Mouse (Mus musculus) midbrain, embryonic 11.5 days (tissue): Measurements from ENCODE around the gene Cpxm1. TPM values are rescaled to one million over a fixed set of nuclear protein-coding genes. Genes with fewer than 3 reads are reported as not detected.
A peak's percentile ranks its signal among the peaks of the same experiment; 100 is the strongest.

Experiments
- ATAC-seq: fragments of 200-750 bp; cut with Nextera tagmentation; 2 replicates; pipeline ENCODE4 v1.8.0; 2017; ENCODE audit warnings: moderate TSS enrichment, moderate library complexity; ENCODE audit not compliant: low FRiP score
- DNase-seq: peaks from one replicate; pipeline ENCODE4 v3.0.0; 2015; ENCODE audit warnings: low spot score; ENCODE audit errors: missing footprints
- H3K27ac ChIP-seq: fragments of 300-500 bp; sonication (generic); 2 replicates; pipeline ENCODE4 v1.5.1; 2014; ENCODE audit warnings: low read depth, low read length
- H3K27me3 ChIP-seq: fragments of 300-500 bp; sonication (generic); 2 replicates; pipeline ENCODE4 v1.6.1; 2014; ENCODE audit warnings: mild to moderate bottlenecking, low read length, moderate library complexity, mixed read lengths; ENCODE audit not compliant: control insufficient read depth, insufficient read depth
- H3K36me3 ChIP-seq: fragments of 300-500 bp; sonication (generic); 2 replicates; pipeline ENCODE4 v1.6.1; 2014; ENCODE audit warnings: mild to moderate bottlenecking, low read length, moderate library complexity, mixed read lengths; ENCODE audit not compliant: control insufficient read depth, insufficient read depth
- H3K4me1 ChIP-seq: fragments of 300-500 bp; sonication (generic); 2 replicates; pipeline ENCODE4 v1.6.1; 2014; ENCODE audit warnings: low read length; ENCODE audit not compliant: control insufficient read depth, insufficient read depth
- H3K4me2 ChIP-seq: fragments of 300-500 bp; sonication (generic); 2 replicates; pipeline ENCODE4 v1.6.1; 2014; ENCODE audit warnings: mild to moderate bottlenecking, moderate library complexity
- H3K4me3 ChIP-seq: fragments of 300-500 bp; sonication (generic); 2 replicates; pipeline ENCODE4 v1.5.1; 2014; ENCODE audit warnings: low read depth, low read length
- H3K9ac ChIP-seq: fragments of 300-500 bp; sonication (generic); 2 replicates; pipeline ENCODE4 v1.6.1; 2014; ENCODE audit warnings: low read length
- H3K9me3 ChIP-seq: fragments of 300-500 bp; sonication (generic); 2 replicates; pipeline ENCODE4 v1.6.1; 2016; ENCODE audit warnings: low read length; ENCODE audit not compliant: control insufficient read depth
- WGBS: fragments of 180-500 bp; shearing (Covaris S2); extraction: QIAGEN DNeasy Blood & Tissue Kit; methylation state at CpG from one replicate; pipeline ENCODE4 v1.1.7; 2014; 5-methylcytosine and 5-hydroxymethylcytosine counted together
- polyA plus RNA-seq: library from polyadenylated mRNA; unstranded; fragments of >200 nt; fragmentation: Nextera tagmentation; extraction: Ambion mirVana; gene quantifications from 2 replicates; pipeline ENCODE4 v1.2.1, GENCODE M21; 2014

The Cpxm1 gene
- 26.7 and 27.8 TPM in 2 replicates for polyA plus RNA-seq

DNA sequence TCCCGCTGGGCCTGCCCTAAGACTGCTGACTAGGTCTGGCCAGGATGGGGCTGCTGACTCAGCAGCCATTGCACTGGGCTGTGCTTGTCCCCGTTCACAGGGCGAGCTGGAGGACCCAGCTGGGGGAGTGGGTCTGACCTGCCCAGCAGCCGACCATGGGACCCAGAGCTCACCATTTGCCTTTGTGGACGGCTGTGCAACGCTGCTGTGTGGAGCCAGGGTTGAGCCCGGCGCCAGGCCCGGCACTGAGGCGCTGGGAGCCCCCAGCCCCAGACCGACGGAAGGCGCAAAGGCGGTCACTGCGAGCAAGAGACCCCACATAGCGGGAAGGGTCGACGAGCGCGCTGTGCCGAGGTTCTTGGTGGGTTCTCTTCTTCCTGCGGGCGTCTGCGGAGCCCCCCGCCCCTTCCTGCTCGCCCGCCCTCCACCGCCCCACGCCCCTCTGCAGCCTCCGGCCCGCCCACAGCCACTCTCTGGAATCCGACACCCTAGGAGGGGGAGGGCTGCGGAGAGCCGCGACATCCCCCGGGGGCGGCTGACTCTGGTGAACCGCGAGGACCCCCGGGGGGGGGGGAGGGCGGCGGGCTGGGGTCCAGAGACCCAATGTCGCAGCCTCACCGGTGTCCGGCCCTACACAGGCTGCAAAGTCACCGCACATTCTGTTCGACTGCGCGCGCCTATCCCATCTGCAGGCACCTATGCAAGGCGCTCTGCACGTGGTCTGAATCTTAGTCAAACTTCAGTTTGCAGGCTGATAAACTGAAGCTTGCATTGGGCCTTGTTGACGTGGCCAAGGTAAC lies at the start of gene Cpxm1:
Cpxm1 (minus strand) TSS at position 389 of the 800 bp plus-strand sequence.
- Histone ChIP-seq H3K27me3 (peaks cover 11% of the 10 kb centered on the region), H3K4me3 (peak within 1 kb of the TSS; percentile 48), H3K4me1 (peaks cover 7% of the 10 kb centered on the region), H3K9me3 (no peaks in the 10 kb centered on the region), H3K27ac (no peak within 1 kb of the TSS), H3K4me2 (peak within 1 kb of the TSS; percentile 62), H3K9ac (peak within 1 kb of the TSS; percentile 68), H3K36me3 (no peaks in the 10 kb centered on the region)
- ATAC-seq (peak; percentile 90), DNase-seq (peak; percentile 96)
- WGBS, result under 1% methylated on average over 44 of the region's 53 CpGs

DNA sequence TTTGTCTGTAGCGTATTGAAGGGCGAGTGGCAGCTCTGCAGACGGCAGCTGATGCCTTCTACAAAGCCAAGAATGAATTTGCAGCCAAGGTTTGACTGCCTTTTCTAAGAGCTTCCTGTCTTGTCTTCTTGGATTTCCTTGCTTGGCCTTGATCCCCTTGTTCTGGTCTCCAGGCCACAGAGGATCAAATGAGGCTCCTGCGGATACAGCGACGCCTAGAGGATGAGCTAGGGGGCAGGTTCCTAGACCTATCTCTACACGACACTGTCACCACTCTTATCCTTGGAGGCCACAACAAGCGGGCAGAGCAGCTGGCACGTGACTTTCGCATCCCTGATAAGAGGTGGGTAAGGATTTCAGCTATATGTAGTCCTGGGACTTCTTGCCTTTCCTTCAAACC lies 44.8 kb upstream of the Cpxm1 start:
- H3K27ac ChIP-seq, result no peak overlapping the region
- no peak overlapping the region for H3K9ac ChIP-seq
- peaks cover 26% of the 10 kb centered on the region for H3K36me3 ChIP-seq
- no peaks in the 10 kb centered on the region for H3K27me3 ChIP-seq
- no peak for DNase-seq
- no peak overlapping the region for H3K4me2 ChIP-seq
- no peaks in the 10 kb centered on the region for H3K9me3 ChIP-seq
- no peak overlapping the region for H3K4me3 ChIP-seq
- 84% methylated on average over 10 of the region's 10 CpGs for WGBS
- ATAC-seq, result no peak
- no peaks in the 10 kb centered on the region for H3K4me1 ChIP-seq

DNA sequence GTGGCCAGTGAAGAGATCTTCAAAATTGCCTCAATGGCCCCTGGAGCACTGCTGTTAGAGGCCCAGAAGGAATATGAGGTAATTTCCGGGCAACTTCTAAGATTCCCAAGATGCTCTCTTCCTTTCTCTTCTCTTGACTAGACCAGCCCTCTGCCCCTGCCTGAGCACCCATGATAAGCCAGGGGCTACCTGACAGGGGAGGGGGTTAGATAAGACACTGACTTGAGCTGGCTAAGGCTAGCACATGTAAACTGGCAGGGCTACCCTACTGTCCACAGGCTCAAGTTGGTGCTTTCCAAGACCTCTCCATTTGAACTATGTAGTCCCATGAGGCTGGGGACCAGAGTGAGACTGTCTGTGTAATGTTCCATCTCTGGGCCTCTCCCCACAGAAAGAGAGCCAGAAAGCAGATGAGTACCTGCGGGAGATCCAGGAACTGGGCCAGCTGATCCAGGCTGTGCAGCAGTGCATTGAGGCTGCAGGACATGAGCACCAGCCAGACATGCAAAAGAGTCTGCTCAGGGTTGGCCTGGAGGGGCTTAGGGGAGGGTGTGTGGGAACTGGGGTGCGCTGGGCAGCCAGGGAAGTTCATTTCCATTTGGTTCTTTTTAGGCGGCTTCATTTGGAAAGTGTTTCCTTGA lies 42.6 kb upstream of the Cpxm1 start:
- 89% methylated on average over 4 of the region's 4 CpGs for WGBS
- H3K36me3 ChIP-seq, result peaks cover 26% of the 10 kb centered on the region

DNA sequence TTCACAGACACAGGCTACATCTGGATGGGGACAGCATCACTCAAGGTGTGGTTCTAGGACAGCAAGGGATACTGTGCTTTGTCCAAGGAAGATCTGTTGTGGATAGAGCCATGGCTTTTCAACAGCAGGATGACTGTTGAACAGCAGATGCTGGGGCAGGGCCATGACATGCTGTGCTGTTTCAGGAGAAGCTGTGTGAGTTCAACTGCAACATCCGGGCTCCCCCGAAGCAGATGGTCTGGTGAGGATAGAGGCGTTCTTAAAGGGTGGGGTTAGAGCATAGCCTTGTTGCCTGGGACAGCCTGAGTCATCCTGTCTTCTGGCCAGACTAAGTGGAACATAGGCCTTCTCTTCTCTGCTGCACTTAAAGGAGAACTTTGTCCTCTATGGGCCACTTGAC lies 41.5 kb upstream of the Cpxm1 start:
- H3K4me2 ChIP-seq, result no peak overlapping the region
- no peaks in the 10 kb centered on the region for H3K4me1 ChIP-seq
- no peaks in the 10 kb centered on the region for H3K27me3 ChIP-seq
- no peak overlapping the region for H3K9ac ChIP-seq
- no peak overlapping the region for H3K4me3 ChIP-seq
- DNase-seq, result no peak
- no peak for ATAC-seq
- peaks cover 26% of the 10 kb centered on the region for H3K36me3 ChIP-seq
- no peak overlapping the region for H3K27ac ChIP-seq
- 97% methylated on average over 3 of the region's 3 CpGs for WGBS
- H3K9me3 ChIP-seq, result no peaks in the 10 kb centered on the region

More for the DNA sequence above, 42.6 kb upstream of the Cpxm1 start:
- Histone ChIP-seq H3K27me3 (no peaks in the 10 kb centered on the region), H3K9ac (no peak overlapping the region), H3K4me3 (no peak overlapping the region), H3K27ac (no peak overlapping the region), H3K4me1 (no peaks in the 10 kb centered on the region), H3K9me3 (no peaks in the 10 kb centered on the region), H3K4me2 (no peak overlapping the region)
- no peak for DNase-seq
- no peak for ATAC-seq

- Histone ChIP-seq H3K27me3 (no peaks in the 10 kb centered on the region), H3K27ac (no peak overlapping the region), H3K4me3 (no peak overlapping the region), H3K9me3 (no peaks in the 10 kb centered on the region), H3K4me2 (no peak overlapping the region), H3K36me3 (peaks cover 23% of the 10 kb centered on the region), H3K4me1 (no peaks in the 10 kb centered on the region), H3K9ac (no peak overlapping the region)
- DNase-seq (no peak), ATAC-seq (no peak)
- WGBS, result 100% methylated on average over 1 of the region's 1 CpGs
Measured at GRCm38 (mm10) chr2:130436769-130437168, 39.4 kb upstream of the Cpxm1 start.

- Histone ChIP-seq H3K4me3 (no peak overlapping the region), H3K27ac (no peak overlapping the region), H3K4me2 (no peak overlapping the region), H3K4me1 (no peaks in the 10 kb centered on the region), H3K36me3 (peaks cover 3% of the 10 kb centered on the region; the same call in 1 of the 2 replicates), H3K27me3 (no peaks in the 10 kb centered on the region), H3K9me3 (no peaks in the 10 kb centered on the region), H3K9ac (no peak overlapping the region)
- DNase-seq (peak; percentile 91), ATAC-seq (0 out of 2 replicates have a peak, but pooled peaks have one; percentile 42)
- 33% methylated on average over 4 of the region's 4 CpGs for WGBS
Measured at GRCm38 (mm10) chr2:130433152-130433551, 35.8 kb upstream of the Cpxm1 start.

DNA sequence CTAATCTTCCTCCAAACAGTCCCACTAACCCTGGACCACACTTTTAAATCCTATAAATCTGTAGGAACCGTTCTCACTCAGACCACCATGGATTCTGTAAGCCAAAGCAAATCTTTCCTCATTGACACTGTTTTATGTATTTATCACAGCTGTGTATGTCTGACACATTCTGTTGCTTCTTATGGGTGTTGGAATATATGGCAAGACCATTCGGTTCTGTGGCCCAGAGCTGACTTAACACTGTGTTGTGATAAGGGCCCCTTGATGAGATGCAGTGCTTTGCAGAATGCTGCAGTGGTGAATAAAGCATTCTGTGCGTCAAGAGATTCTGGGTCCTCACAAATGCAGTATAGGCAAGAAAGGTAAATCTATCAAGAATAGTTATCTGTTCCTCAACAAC lies 34.8 kb upstream of the Cpxm1 start:
- no peak overlapping the region for H3K9ac ChIP-seq
- H3K4me1 ChIP-seq, result no peaks in the 10 kb centered on the region
- H3K27me3 ChIP-seq, result no peaks in the 10 kb centered on the region
- no peaks in the 10 kb centered on the region for H3K36me3 ChIP-seq
- H3K27ac ChIP-seq, result no peak overlapping the region
- H3K9me3 ChIP-seq, result no peaks in the 10 kb centered on the region
- WGBS, result 92% methylated on average over 3 of the region's 3 CpGs
- ATAC-seq (no peak), DNase-seq (no peak)
- no peak overlapping the region for H3K4me3 ChIP-seq
- no peak overlapping the region for H3K4me2 ChIP-seq

DNA sequence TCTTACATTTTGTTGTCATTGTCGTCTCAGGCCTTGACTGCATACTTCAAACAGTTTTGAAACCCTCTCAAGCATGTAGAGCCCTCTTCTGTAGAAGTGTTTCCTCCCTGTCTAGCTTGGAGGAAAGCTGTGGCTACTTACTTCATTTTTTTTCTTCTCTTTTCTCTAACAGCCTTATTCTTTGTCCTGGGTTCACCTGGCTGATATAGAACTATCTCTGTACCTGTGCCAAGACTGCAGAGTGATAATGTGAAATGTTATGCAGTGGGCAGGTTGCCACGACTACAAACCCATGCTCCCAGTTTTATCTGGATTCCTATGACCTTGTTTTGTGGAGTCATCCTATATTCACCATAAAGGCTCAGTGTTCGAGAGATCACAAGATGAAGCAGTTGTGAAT lies 33.1 kb upstream of the Cpxm1 start:
- H3K36me3 ChIP-seq, result no peaks in the 10 kb centered on the region
- H3K4me1 ChIP-seq, result peaks cover under 1% of the 10 kb centered on the region; the same call in 1 of the 2 replicates
- H3K9ac ChIP-seq, result no peak overlapping the region
- no peak overlapping the region for H3K27ac ChIP-seq
- H3K9me3 ChIP-seq, result no peaks in the 10 kb centered on the region
- 86% methylated on average over 3 of the region's 3 CpGs for WGBS
- H3K4me2 ChIP-seq, result no peak overlapping the region
- ATAC-seq (no peak), DNase-seq (no peak)
- H3K27me3 ChIP-seq, result no peaks in the 10 kb centered on the region
- H3K4me3 ChIP-seq, result no peak overlapping the region

DNA sequence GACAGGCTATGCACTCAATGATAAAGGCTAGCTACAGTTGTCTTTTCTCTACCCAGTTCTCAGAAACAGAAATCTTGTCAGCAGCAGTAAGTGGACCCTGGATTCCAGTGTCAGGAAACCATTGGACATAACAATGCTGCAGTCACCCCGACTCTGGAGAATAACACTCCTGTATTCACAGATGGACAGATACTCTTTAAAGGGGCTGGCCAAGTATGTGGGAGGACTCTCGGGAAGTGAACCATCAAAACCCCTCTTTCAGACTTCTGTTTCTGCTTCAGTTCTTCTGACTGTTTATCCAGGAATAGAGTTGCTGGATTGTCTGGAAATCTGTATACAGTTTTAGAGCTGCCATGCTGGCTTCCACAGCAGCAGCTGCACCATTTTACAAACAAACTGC lies 32.5 kb upstream of the Cpxm1 start:
- ATAC-seq, result no peak
- H3K27me3 ChIP-seq, result no peaks in the 10 kb centered on the region
- H3K4me1 ChIP-seq, result peaks cover 6% of the 10 kb centered on the region
- no peaks in the 10 kb centered on the region for H3K9me3 ChIP-seq
- H3K4me2 ChIP-seq, result no peak overlapping the region
- WGBS, result 80% methylated on average over 2 of the region's 2 CpGs
- H3K36me3 ChIP-seq, result no peaks in the 10 kb centered on the region
- H3K9ac ChIP-seq, result no peak overlapping the region
- no peak overlapping the region for H3K4me3 ChIP-seq
- H3K27ac ChIP-seq, result no peak overlapping the region
- DNase-seq, result no peak
